Mouse (Mus musculus) CH12F3 (cell line): ENCODE data around the gene Tnfsf12.
"Not testable (repeated sequence)": the region's sequence is repeated elsewhere in the genome, so short reads cannot be mapped to it uniquely, and the experiment has no call there.

ENCODE experiments used
- in situ Hi-C: fragments of 300-500 bp; cut with MboI; formaldehyde crosslinking; loops from 2 replicates; pipeline ENCODE4 v1.14.3; 2020; ENCODE audit warnings: low sequenced_read_pairs

The Tnfsf12 gene

GRCm38 (mm10) chr11:69706775-69707479, 11.3 kb upstream of the Tnfsf12 start:
- in situ Hi-C loops = no loop called here

GRCm38 (mm10) chr11:69704613-69705010, 9.0 kb upstream of the Tnfsf12 start:
- in situ Hi-C loops = no loop called here

GRCm38 (mm10) chr11:69703814-69704612, 8.4 kb upstream of the Tnfsf12 start:
- in situ Hi-C loops = no loop called here

- in situ Hi-C loops = not testable (repeated sequence)
Measured at GRCm38 (mm10) chr11:69703381-69703780, 7.7 kb upstream of the Tnfsf12 start.

GRCm38 (mm10) chr11:69702886-69703285, 7.2 kb upstream of the Tnfsf12 start:
- in situ Hi-C loops = not testable (repeated sequence)

- in situ Hi-C loops = no loop called here
Measured at GRCm38 (mm10) chr11:69699595-69699994, 3.9 kb upstream of the Tnfsf12 start.

GRCm38 (mm10) chr11:69698574-69698973, 2.9 kb upstream of the Tnfsf12 start:
- in situ Hi-C loops = no loop called here

GRCm38 (mm10) chr11:69697396-69697795, 1.7 kb upstream of the Tnfsf12 start:
- in situ Hi-C loops = no loop called here

- in situ Hi-C loops = no loop called here
Measured at GRCm38 (mm10) chr11:69695046-69695360, 646 bp downstream of the Tnfsf12 start.

GRCm38 (mm10) chr11:69693421-69693965, 2.2 kb downstream of the Tnfsf12 start:
- in situ Hi-C loops = no loop called here

- in situ Hi-C loops = no loop called here
Measured at GRCm38 (mm10) chr11:69692863-69693262, 2.8 kb downstream of the Tnfsf12 start.

- in situ Hi-C loops = no loop called here
Measured at GRCm38 (mm10) chr11:69692196-69692811, 3.3 kb downstream of the Tnfsf12 start.

GRCm38 (mm10) chr11:69689891-69690290, 5.8 kb downstream of the Tnfsf12 start:
- in situ Hi-C loops = no loop called here

- in situ Hi-C loops = no loop called here
Measured at GRCm38 (mm10) chr11:69687061-69687460, 8.6 kb downstream of the Tnfsf12 start.

- in situ Hi-C loops = no loop called here
Measured at GRCm38 (mm10) chr11:69686377-69686776, 9.3 kb downstream of the Tnfsf12 start.

GRCm38 (mm10) chr11:69685526-69686148, 10.0 kb downstream of the Tnfsf12 start, which contains the start of gene Tnfsf13:
Tnfsf13 (minus strand) TSS chr11:69685784.
- in situ Hi-C loops = no loop called here

- in situ Hi-C loops = no loop called here
Measured at GRCm38 (mm10) chr11:69684936-69685335, 10.7 kb downstream of the Tnfsf12 start.

GRCm38 (mm10) chr11:69684128-69684745, 11.4 kb downstream of the Tnfsf12 start:
- in situ Hi-C loops = no loop called here

GRCm38 (mm10) chr11:69683576-69683975, 12.1 kb downstream of the Tnfsf12 start:
- in situ Hi-C loops = no loop called here

GRCm38 (mm10) chr11:69682840-69683533, 12.7 kb downstream of the Tnfsf12 start:
- in situ Hi-C loops = no loop called here
